Mouse (Mus musculus) layer of hippocampus, adult 18-20 months (tissue): ENCODE measurements around the gene Naa10. TPM values are rescaled to one million over a fixed set of nuclear protein-coding genes. Genes with fewer than 3 reads are reported as not detected.

Experiments used
- DNase-seq, 2 experiments: peaks; one replicate each; pipeline ENCODE4 v3.0.0; 2022; ENCODE audit warnings: low spot score in 2 of 2
- long read RNA-seq: library from polyadenylated mRNA; stranded (forward); transcript quantifications from one replicate; pipeline ENCODE4 v2.0.0, GENCODE M21; 2021
- total RNA-seq, 2 experiments: library from RNA; stranded (reverse); gene quantifications; 2 replicates each; pipeline ENCODE4 v1.2.3; 2021

Gene Naa10
- 10 to 100 TPM; 57.7 to 61.3 TPM for total RNA-seq
- long read RNA-seq, transcript Naa10-201 (8 exons, 962 nt) = minor isoform, 7 of 25 reads
- long read RNA-seq, transcript Naa10-204 (8 exons, 1,031 nt) = major isoform, 12 of 25 reads
- long read RNA-seq, partial matches to known transcripts = 1 of 25 reads
- long read RNA-seq, other reads (novel, unspliced or antisense) = 2 of 25 reads

DNA sequence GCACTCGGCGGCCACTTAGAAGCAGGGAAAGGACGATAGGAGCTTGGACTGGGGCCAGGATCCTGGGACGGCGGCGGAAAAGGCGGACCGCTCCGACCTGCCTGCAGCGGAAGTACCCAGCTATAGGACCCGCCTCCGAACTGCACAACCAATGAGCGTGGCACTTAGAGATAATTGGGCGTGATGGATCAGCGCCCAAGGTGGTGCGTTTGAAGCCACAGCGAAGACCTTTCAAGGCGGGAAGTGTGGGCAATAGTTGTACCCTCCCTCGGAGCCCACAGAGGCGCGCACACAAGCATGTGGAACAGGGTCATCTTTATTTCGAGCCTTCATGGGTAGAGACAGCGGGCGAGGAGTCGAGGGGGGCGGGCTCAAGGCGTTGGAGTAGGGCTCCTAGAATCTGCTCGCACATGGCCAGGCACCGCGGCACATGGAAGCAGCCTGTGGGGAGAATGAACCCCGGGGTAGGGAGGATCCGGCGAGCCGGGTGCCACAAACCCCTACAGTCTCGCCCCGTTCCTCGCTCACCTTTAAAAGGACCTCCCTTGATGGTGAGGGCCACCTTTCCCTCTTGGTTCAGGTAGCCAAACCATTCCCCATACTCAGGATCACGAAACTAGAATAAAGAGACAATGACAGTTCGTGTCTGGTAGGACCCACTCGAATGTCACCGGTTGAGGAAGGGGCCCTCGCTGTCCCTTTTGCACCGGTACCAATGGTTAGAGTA lies at the start of gene Naa10, which contains the start of gene Arhgap4:
Gene Naa10, minus strand, starts transcription at position 122 of the 727 bp plus-strand sequence.
Gene Arhgap4, minus strand, starts transcription at position 48 of the 727 bp plus-strand sequence.
- DNase-seq = peak; percentile 73 to 87

DNA sequence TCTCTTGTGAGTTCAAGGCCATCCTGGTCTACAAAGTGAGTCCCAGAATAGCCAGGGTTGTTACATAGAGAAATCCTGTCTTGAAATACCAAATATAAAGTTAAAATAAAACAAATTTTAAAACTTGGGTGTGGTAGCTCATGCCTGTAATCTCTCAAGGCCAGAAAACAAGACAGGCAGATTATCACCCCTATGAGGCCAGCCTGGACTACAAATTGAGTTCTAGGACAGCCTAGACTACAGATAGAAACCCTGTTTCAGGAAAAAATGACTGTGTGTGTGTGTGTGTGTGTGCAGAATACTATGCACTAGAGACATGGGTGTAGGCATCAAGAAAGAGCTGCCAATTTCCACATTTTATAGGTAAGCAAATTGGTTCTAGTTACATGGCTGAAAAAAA lies 49.0 kb upstream of the Naa10 start:
- DNase-seq = no peak

- no peak for DNase-seq
Observed at GRCm38 (mm10) chrX:73969729-73970128, 48.0 kb upstream of the Naa10 start.

DNA sequence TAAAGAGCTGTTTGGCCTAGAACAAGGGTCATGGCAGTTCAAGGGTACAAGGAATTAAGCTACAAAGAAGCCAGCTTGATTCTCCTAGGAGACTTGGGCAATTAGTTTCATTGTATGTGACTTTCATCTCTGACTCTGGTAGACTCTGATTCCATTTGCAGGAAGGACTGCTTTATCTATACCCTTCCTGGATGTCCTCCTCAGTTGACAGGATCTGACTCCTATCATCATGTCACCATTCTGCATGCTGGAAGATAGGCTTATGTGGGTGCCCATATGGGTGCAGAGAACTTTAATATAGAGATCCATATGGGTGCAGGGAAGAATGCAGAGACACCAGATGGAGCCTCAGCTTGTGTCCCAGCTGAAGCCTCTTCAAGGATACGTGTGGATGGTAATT lies 47.4 kb upstream of the Naa10 start:
- peak in 1 of 2 experiments; percentile 31 for DNase-seq

DNA sequence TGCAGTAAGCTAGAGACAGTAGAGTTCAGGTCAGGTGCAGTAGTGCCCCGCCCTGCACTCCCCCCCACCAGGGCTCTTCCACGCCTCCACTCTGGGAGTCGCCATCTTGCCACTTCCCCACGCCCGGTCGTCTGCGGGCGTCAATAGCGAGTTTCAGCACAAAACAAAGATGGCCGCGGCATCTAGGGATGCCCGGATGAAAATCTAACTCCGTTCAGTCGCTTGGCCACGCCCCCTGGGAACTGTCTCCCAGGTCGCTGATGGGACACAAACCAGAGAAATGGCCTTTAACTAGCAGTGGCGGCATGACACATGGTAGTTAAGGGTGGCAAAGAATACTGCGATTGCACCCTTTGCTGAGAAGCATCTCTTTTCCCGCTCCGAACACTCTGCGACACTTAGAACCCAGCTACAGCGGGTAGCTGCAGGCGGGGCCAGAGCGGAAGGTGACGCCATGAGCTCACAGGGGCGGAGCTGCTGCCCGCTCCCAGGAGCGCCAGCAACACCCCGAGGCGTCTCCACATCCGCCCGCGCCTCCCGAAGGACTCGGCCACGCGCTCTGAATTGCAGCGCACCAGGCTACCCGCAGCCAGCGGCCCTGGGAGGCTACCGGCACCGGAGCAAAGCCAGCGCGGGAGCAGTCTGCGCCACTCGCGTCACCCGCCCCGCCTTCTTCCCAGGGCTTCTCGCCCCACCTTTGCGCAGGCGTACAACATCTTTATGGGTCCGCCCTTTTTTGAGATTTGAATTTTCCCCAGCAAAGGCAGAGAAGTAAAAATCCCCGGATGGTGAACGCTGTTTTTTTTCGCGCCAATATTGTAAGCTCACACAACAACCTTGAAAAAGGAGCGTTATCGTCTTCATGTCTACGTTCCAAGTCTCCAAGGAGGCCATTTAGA lies 45.7 kb upstream of the Naa10 start:
- DNase-seq = peak; percentile 84 to 92

- DNase-seq = peak; percentile 86 to 93
Observed at GRCm38 (mm10) chrX:73966248-73967176, 44.8 kb upstream of the Naa10 start, which contains the start of gene Hcfc1. TSS of gene Hcfc1 (minus strand) at chrX:73966357.

DNA sequence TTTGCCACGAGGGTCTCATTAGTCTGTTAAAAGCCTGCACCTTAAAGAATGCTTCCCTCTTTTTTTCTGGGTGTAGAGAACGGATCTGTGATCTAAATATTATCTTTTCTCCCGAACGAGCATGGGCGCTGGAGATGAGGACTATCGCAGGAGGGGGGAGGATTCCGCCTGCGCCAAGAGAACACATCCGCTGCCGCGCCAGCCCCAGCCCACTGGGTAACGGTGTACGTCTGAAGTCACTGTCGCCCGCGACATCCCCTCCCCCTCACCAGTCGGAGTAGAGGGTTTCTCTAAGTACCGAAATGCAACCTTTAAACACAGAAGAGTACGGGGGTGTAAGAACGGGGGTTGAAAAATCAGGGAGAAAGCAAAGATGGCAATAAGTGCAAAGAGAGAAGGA lies 43.6 kb upstream of the Naa10 start:
- DNase-seq = peak; percentile 61 to 79

- DNase-seq = no peak
Observed at GRCm38 (mm10) chrX:73964363-73964762, 42.6 kb upstream of the Naa10 start.

DNA sequence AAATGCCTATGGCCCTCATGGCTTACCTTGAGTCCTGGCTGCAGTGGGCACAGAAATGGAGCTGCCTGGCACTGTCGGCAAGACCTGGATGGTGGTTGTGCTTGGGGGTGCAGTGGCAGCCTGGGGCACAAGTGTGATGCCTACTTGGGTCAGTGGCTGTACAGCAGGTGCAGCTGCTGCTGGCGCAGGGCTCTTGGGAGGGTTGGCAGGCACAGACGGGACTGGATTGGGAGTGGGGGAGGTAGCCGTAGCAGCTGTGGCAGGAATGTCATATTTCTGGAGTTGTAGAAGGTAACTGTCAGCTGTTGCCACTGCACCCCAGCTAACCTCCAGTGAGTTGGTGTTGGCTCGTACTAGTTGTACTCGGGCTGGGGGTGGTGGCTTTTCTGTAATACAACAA lies 33.2 kb upstream of the Naa10 start:
- DNase-seq = no peak

GRCm38 (mm10) chrX:73952603-73953002 lies 30.9 kb upstream of the Naa10 start:
- no peak for DNase-seq

DNA sequence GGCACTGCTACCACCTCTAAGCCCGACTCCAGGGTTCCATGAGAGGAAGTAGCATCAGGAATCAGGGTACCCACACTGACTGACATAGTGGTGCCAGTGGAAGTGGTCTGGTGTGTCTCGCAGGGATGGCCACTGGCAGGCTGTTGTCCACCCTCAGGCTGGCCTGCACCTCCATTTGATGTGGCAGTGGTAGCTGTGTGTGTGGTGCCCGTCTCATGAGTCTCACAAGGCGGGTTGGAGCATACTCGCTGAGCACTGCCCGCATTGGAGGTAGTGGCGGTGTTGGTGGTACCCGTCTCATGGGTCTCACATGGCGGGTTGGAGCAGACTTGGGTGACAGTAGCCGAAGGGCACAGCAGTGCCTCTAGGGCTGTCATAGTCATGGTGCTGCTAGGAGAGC lies 27.6 kb upstream of the Naa10 start:
- DNase-seq = no peak

GRCm38 (mm10) chrX:73948647-73949046 lies 26.9 kb upstream of the Naa10 start:
- DNase-seq = peak; percentile 31 to 64

GRCm38 (mm10) chrX:73946896-73947295 lies 25.2 kb upstream of the Naa10 start:
- DNase-seq = no peak

DNA sequence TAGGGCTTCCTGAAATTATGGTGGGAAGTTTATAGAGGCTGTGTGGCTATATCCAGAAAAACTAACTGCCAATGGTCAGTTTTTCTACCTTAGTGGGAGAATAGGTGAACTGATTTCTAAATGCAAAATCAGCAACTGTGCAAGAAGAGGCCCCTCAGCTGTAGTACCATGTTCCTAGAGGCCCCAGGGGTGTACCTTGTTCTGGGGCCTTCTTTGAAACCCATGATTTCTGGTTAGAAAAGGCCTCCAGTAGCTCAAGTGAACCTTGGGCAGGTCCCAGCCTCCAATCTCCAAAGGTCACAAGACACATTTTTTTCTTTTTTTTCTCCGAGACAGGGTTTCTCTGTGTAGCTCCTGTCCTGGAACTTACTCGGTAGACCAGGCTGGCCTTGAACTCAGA lies 20.6 kb upstream of the Naa10 start:
- DNase-seq = no peak

DNA sequence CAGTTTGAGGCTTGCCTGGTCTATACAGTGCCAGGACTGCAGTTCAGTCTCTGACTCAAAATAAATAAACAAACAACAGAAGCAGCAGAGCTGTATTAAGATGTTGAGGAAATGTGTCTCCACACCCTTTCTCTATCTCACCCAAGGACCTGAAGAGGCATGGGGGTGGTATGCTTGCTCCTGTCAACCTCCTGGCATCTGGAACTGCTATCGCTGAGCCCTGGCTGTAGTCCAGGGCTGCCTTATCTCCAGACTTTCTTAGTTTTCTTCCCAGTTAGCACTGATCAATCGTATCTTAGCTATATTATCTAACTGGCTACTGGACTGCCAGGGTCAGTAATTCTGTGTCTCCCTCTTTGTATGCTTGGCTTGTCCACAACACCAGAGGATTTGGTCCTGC lies 20.1 kb upstream of the Naa10 start:
- no peak for DNase-seq

DNA sequence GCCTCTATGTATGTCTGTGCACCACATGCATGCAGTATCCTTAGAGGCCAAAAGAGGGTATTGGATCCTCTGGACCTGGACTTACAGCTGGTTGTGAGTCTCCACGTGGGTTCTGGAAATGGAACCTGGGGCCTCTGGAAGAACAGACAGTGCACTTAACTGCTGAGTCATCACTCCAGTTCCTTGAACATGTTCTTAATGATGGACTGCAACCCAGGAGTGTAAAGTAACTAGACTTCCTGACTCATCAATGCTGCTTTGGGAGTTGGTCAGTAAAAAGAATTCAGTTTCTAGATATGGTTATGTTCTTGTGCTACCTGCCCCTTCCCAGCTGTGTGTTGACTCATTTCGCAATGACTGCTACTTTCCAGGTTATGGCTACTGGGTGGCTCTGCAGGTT lies 10.1 kb upstream of the Naa10 start:
- no peak for DNase-seq

DNA sequence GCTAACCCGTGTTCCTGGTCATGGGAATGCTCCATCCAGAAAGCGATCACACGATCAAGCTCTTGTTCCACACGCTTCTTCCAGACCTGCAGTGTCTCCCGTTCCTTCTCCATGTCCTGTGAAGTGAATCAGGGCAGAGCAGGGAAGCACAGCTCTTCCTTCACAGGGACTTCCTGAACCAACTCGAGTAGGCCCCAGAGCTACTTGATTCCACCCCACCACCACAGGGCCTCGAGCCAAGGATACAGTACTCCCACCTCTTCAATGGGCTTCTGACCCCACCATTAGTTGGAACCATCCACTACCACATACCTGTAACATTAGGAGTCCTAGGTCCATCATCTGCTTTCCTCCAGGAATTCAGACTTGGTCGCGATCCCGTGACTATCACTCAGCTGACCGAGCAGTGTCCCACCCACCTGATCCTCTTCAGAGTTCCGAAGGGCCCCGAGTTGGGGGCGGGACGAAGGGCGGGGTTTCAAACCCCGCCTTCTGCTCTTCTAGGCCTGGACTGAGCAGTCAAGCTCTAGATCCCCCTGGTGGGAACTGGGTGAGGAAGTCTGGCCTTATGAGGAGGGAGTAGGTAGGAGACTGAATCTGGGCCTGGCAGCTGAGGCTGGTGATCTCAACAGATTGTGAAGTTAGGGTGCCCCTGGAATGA lies 8.8 kb upstream of the Naa10 start, which contains the start of gene Renbp:
Gene Renbp, minus strand, starts transcription at position 449 of the 661 bp plus-strand sequence.
- peak in 1 of 2 experiments; percentile 9 for DNase-seq

DNA sequence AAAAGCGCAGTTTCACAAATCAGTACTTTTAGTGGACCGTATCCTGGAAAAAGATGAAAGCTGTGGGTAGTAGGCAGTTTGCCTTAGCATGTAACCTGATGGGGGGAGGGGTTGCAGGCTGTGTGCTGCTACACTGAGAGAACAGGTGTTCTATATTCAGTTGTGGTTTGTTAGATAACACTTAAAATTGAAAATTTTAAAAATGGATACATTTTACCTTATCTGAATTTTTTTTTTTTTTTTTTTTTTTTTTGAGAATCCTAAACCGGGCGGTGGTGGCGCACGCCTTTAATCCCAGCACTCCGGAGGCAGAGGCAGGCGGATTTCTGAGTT lies 772 bp upstream of the Naa10 start:
- DNase-seq = no peak

- no peak for DNase-seq
Observed at GRCm38 (mm10) chrX:73921285-73921822, 390 bp downstream of the Naa10 start.

DNA sequence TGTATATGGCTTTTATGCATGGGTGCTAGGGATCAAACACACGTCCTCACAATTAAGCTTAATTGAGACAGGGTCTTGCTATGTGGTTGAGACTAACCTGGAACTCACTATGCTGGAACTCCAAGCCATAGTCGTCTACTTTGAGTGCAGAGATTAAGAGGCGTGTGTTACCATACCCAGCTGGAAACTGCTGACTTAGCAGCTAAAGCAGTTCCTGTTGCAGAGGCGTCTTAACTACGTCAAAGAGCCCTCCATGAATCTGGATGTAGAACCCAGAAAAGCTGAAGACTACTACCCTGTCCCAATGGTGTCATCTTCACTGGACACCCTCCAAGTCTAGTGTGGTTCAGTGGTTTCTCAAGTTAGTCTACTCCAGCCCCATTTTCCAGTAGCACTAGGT lies 3.1 kb downstream of the Naa10 start:
- no peak for DNase-seq
